ENCODE assay signal across 10 mouse cellular contexts in genomic region chr4:141602523-141603223, GRCm38 (mm10). TPM values are rescaled to one million over a fixed set of nuclear protein-coding genes. Genes with fewer than 3 reads are reported as not detected.
DNase-seq lines count a peak whose midpoint lies in the region; ATAC-seq and TF ChIP-seq lines count a peak whose summit lies in the region.
"Had no signal": no experiment of that assay in that cellular context is flagged by ENCODE, and none has a peak within 500 bp of the region (broad histone marks: within the 10 kb centered on the region; RNA-seq: fewer than 3 reads in every experiment).

No protein-coding gene starts in this region.

- H3K4me1 ChIP-seq in E14TG2a.4 (replicated peaks; ENCODE audit: low read depth, low read length), result peaks cover 62% of the 10 kb centered on the region
- peaks cover 36% of the 10 kb centered on the region for H3K4me1 ChIP-seq in kidney, embryonic 16.5 days (ENCODE audit: insufficient read depth, low read length)
- H3K4me1 ChIP-seq in forebrain, embryonic 11.5 days (replicated peaks; ENCODE audit: control insufficient read depth, insufficient read depth, low read length), result peaks cover 16% of the 10 kb centered on the region; the same call in 1 of the 2 replicates

- no peaks in the 10 kb centered on the region; the same call in 1 of the 2 replicates for H3K9me3 ChIP-seq in E14TG2a.4 (ENCODE audit: low read length)
- peaks cover 4% of the 10 kb centered on the region for H3K9me3 ChIP-seq in kidney, embryonic 16.5 days (ENCODE audit: low read length)
- H3K9me3 ChIP-seq in forebrain, embryonic 11.5 days (ENCODE audit: control insufficient read depth, low read length), result no peaks in the 10 kb centered on the region

- H3K36me3 ChIP-seq in E14TG2a.4 (ENCODE audit: insufficient read depth, low read length), result no peaks in the 10 kb centered on the region
- no peaks in the 10 kb centered on the region for H3K36me3 ChIP-seq in kidney, embryonic 16.5 days (ENCODE audit: insufficient read depth, low read length)
- H3K36me3 ChIP-seq in forebrain, embryonic 11.5 days (ENCODE audit: control insufficient read depth, insufficient read depth, low read length), result no peaks in the 10 kb centered on the region

- intact Hi-C loops in heart, postnatal 25 days (cut with DNase I), result no loop called here
- intact Hi-C loops in left cerebral cortex, postnatal 36 days (cut with DNase I), result no loop called here

- peak; percentile 98 for DNase-seq in heart, adult 11 months
- no peak for DNase-seq in heart, postnatal 25 days (ENCODE audit: low spot score)
- peak; percentile 63 for DNase-seq in heart, adult 8-10 months (ENCODE audit: low spot score)
- DNase-seq in cerebellum, postnatal 36 days, result no peak
- DNase-seq in forebrain, embryonic 11.5 days (ENCODE audit: low spot score), result no peak
- no peak for DNase-seq in left cerebral cortex, postnatal 36 days (ENCODE audit: low spot score in 2 of 2)

- no peak overlapping the region for H3K4me2 ChIP-seq in kidney, embryonic 16.5 days (replicated peaks; ENCODE audit: low read depth, low read length)
- no peak overlapping the region for H3K4me2 ChIP-seq in forebrain, embryonic 11.5 days (ENCODE audit: low read depth, low read length, severe bottlenecking)

- 55% methylated on average over 11 of the region's 11 CpGs for WGBS in kidney, embryonic 16.5 days
- 82% methylated on average over 11 of the region's 11 CpGs for whole genome bisulfite sequencing in forebrain, embryonic 11.5 days

- H3K27ac ChIP-seq in kidney, embryonic 16.5 days (ENCODE audit: low read length), result peak overlapping the region; percentile 58
- H3K27ac ChIP-seq in forebrain, embryonic 11.5 days (ENCODE audit: low read depth, low read length), result no peak overlapping the region

- 0 out of 2 replicates have a peak, but pooled peaks have one; percentile 4 for TF ChIP-seq CTCF in E14TG2a.4 (conservative IDR thresholded peaks at IDR 0.05; ENCODE audit: low read length)

- no peak for ATAC-seq in kidney, embryonic 16.5 days (ENCODE audit: low FRiP score, low TSS enrichment)
- ATAC-seq in forebrain, embryonic 11.5 days (replicated peaks; ENCODE audit: low FRiP score), result no peak
- ATAC-seq: forebrain, embryonic 14.5 days had no signal

- H3K4me3 ChIP-seq in E14TG2a.4 (replicated peaks; ENCODE audit: low read length), result peak overlapping the region; percentile 35
- H3K4me3 ChIP-seq in kidney, embryonic 16.5 days (ENCODE audit: low read length), result no peak overlapping the region
- no peak overlapping the region for H3K4me3 ChIP-seq in forebrain, embryonic 11.5 days (ENCODE audit: low read depth, low read length)

- H3K9ac ChIP-seq in kidney, embryonic 16.5 days (replicated peaks; ENCODE audit: low read length), result no peak overlapping the region
- H3K9ac ChIP-seq in forebrain, embryonic 11.5 days (ENCODE audit: low read length), result no peak overlapping the region

- no peaks in the 10 kb centered on the region for H3K27me3 ChIP-seq in E14TG2a.4 (ENCODE audit: insufficient read depth, low read length)
- no peaks in the 10 kb centered on the region for H3K27me3 ChIP-seq in kidney, embryonic 16.5 days (ENCODE audit: insufficient read depth, low read length)
- H3K27me3 ChIP-seq in forebrain, embryonic 11.5 days (ENCODE audit: control insufficient read depth, insufficient read depth, low read length), result peaks cover 21% of the 10 kb centered on the region

RNA-seq across cellular contexts. Expression of gene Fblim1, which starts 3.2 kb away (rescaled TPM):
- 100 to 1,000 TPM; 298 to 316 TPM for total RNA-seq in heart, postnatal 25 days (2021)
- total RNA-seq in heart, adult 8-10 months (2022), result 100 to 1,000 TPM; 221 to 281 (median 251) TPM
- 76.4 and 85.2 TPM in 2 replicates for polyA plus RNA-seq in kidney, embryonic 16.5 days (2015; fragmentation: Nextera tagmentation; extraction: Ambion mirVana)
- 21.4 and 24.8 TPM in 2 replicates for polyA plus RNA-seq in forebrain, embryonic 11.5 days (2014; fragmentation: Nextera tagmentation; extraction: Ambion mirVana)
- total RNA-seq in left cerebral cortex, postnatal 36 days (2021), result 1 to 10 TPM in 1 of 2 experiments, under 1 TPM in 1; 0.68 to 1.2 TPM

RNA-seq across cellular contexts. Expression of gene Tmem82, which starts 15.8 kb away (rescaled TPM):
- 10 to 100 TPM; 21.2 to 28.9 TPM for total RNA-seq in heart, postnatal 25 days (2021)
- 10 to 100 TPM; 15.0 to 19.3 (median 16.5) TPM for total RNA-seq in heart, adult 8-10 months (2022)
- polyA plus RNA-seq in kidney, embryonic 16.5 days (2015; fragmentation: Nextera tagmentation; extraction: Ambion mirVana), result 4.3 and 5.4 TPM in 2 replicates
- 0.28 TPM in 1 of 2 replicates, not detected in the other for polyA plus RNA-seq in forebrain, embryonic 11.5 days (2014; fragmentation: Nextera tagmentation; extraction: Ambion mirVana)
- total RNA-seq in left cerebral cortex, postnatal 36 days (2021), result 1 to 10 TPM in 1 of 2 experiments, under 1 TPM in 1; 0.35 to 1.3 TPM
- polyA plus RNA-seq: C2C12; forebrain, embryonic 14.5 days had no signal

RNA-seq across cellular contexts. Expression of gene Slc25a34, which starts 20.9 kb away (rescaled TPM):
- total RNA-seq in heart, postnatal 25 days (2021), result 100 to 1,000 TPM; 105 to 117 TPM
- total RNA-seq in heart, adult 8-10 months (2022), result 100 to 1,000 TPM; 124 to 157 (median 144) TPM
- 0.54 and 0.69 TPM in 2 replicates for polyA plus RNA-seq in kidney, embryonic 16.5 days (2015; fragmentation: Nextera tagmentation; extraction: Ambion mirVana)
- 0.13 TPM in 1 of 2 replicates, not detected in the other for polyA plus RNA-seq in forebrain, embryonic 11.5 days (2014; fragmentation: Nextera tagmentation; extraction: Ambion mirVana)
- 1 to 10 TPM; 3.0 to 4.3 TPM for total RNA-seq in left cerebral cortex, postnatal 36 days (2021)
- polyA plus RNA-seq: forebrain, embryonic 14.5 days had no signal

Comparison
In these comparisons a context has a peak if more than half of its experiments do, and no peak if none do; other contexts are left out.
1. DNase-seq: peak in heart, adult 11 months (single experiment) and heart, adult 8-10 months (single experiment); none in heart, postnatal 25 days (single experiment), cerebellum, postnatal 36 days (0 of 2), forebrain, embryonic 11.5 days (single experiment) and left cerebral cortex, postnatal 36 days (0 of 2).
2. RNA of gene Fblim1, which starts 3.2 kb away (total RNA-seq): 298 to 316 TPM in heart, postnatal 25 days and 221 to 281 TPM in heart, adult 8-10 months; 0.68 to 1.2 TPM in left cerebral cortex, postnatal 36 days; every median in the first group is over 100 times any median in the second.
3. RNA of gene Tmem82, which starts 15.8 kb away (total RNA-seq): 21.2 to 28.9 TPM in heart, postnatal 25 days and 15.0 to 19.3 TPM in heart, adult 8-10 months; 0.35 to 1.3 TPM in left cerebral cortex, postnatal 36 days; every median in the first group is over 4 times any median in the second.
4. RNA of gene Slc25a34, which starts 20.9 kb away (total RNA-seq): 124 to 157 TPM in heart, adult 8-10 months and 105 to 117 TPM in heart, postnatal 25 days; 3.0 to 4.3 TPM in left cerebral cortex, postnatal 36 days; every median in the first group is over 10 times any median in the second.